Mouse (Mus musculus): ENCODE data around the gene Maml3. TPM values are rescaled to one million over a fixed set of nuclear protein-coding genes. Genes with fewer than 3 reads are reported as not detected.

Maml3 gene
- polyA plus RNA-seq, 1 experiment from 2014 or later: 0.65 TPM

DNA sequence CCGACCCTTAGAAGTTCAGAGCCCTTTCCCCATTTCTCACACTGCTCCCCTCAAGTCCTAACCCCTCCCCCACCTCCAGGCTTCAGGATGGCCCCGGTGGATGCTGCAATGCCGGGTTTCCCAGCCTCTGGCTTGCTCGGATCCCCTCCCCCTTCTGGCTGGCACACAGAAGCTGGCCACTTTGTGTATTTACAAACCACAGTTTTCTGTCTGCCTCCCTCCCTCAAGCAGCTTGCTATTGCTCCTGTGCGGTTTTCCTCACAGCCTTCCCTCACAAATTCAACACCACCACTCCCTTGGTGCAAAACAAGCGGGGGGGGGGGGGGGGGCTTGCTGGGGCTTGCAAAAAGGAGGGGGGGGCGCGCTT is 216.6 kb downstream of the Maml3 start:
- H3K4me3 ChIP-seq (ENCODE audit: low read depth, low read length): no peak overlapping the region
- H3K9ac ChIP-seq (replicated peaks): no peak overlapping the region
- H3K4me1 ChIP-seq (ENCODE audit: insufficient read depth): peaks cover 15% of the 10 kb centered on the region
- peak; percentile 52 for DNase-seq
- H3K4me2 ChIP-seq (ENCODE audit: low read depth, low read length): peak overlapping the region; percentile 55
- H3K36me3 ChIP-seq (replicated peaks; ENCODE audit: insufficient read depth, low read length): no peaks in the 10 kb centered on the region
- ATAC-seq: peak; percentile 52; the same call in 1 of the 2 replicates
- no peaks in the 10 kb centered on the region for H3K27me3 ChIP-seq (ENCODE audit: insufficient read depth, low read length)
- WGBS (ENCODE audit: insufficient replicate concordance): 12% methylated on average over 7 of the region's 8 CpGs
- H3K9me3 ChIP-seq (ENCODE audit: low read length): no peaks in the 10 kb centered on the region
- no peak for TF ChIP-seq EP300 (IDR thresholded peaks at IDR 0.05; ENCODE audit: low read depth)
- TF ChIP-seq CTCF (IDR thresholded peaks at IDR 0.05; ENCODE audit: low read depth): no peak
- H3K27ac ChIP-seq (ENCODE audit: low read depth): no peak overlapping the region

DNA sequence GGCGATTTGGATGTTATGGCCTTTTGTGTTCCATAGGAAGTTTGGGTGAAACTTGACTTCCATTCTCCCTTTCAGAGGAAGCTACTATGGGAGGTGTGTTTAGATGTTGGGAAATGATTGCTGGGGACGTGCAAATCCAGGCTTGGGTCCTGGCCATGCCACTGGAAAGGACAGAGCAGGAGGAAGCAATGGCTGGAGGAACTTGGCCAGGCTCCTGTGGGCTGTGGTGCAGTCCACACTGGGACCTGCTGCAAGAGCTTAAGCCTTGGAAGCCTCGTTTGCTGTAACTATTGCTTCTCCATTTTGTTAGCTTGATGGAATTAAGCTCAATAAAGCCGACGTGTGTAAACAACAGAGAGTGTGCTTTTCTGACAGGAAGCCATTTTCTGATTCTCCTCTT is 219.0 kb downstream of the Maml3 start:
- H3K9me3 ChIP-seq (ENCODE audit: low read length): no peaks in the 10 kb centered on the region
- no peak for ATAC-seq
- TF ChIP-seq CTCF (IDR thresholded peaks at IDR 0.05; ENCODE audit: low read depth) (no peak), EP300 (IDR thresholded peaks at IDR 0.05; ENCODE audit: low read depth) (no peak)
- H3K4me1 ChIP-seq (ENCODE audit: insufficient read depth): peaks cover 23% of the 10 kb centered on the region
- no peak for DNase-seq
- H3K36me3 ChIP-seq (replicated peaks; ENCODE audit: insufficient read depth, low read length): no peaks in the 10 kb centered on the region
- 52% methylated on average over 5 of the region's 5 CpGs for WGBS (ENCODE audit: insufficient replicate concordance)
- no peak overlapping the region for H3K9ac ChIP-seq (replicated peaks)
- H3K4me2 ChIP-seq (ENCODE audit: low read depth, low read length): no peak overlapping the region
- H3K27ac ChIP-seq (ENCODE audit: low read depth): no peak overlapping the region
- no peak overlapping the region for H3K4me3 ChIP-seq (ENCODE audit: low read depth, low read length)
- H3K27me3 ChIP-seq (ENCODE audit: insufficient read depth, low read length): no peaks in the 10 kb centered on the region

DNA sequence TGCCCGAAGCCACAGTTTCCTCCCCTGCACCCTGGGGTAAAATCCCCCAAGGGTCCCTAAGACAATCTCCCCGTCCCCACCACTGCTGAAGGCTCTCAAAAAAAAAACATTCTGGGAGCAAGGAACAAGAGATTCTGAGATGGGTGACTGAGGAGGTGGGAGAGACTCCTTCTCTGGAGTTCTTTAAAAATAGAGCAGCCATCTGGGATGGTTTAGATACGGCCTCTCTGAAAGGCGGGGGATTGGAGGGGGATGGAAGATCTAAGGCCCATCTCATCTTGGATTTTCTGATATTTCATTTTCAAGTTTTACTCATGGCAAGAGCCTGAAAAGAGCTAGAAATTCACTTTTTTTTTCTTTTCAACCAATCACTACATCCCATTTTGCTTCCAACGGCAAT is 219.4 kb downstream of the Maml3 start:
- Histone ChIP-seq H3K27ac (ENCODE audit: low read depth) (no peak overlapping the region), H3K27me3 (ENCODE audit: insufficient read depth, low read length) (no peaks in the 10 kb centered on the region), H3K4me2 (ENCODE audit: low read depth, low read length) (no peak overlapping the region), H3K9ac (replicated peaks) (no peak overlapping the region), H3K36me3 (replicated peaks; ENCODE audit: insufficient read depth, low read length) (no peaks in the 10 kb centered on the region), H3K4me1 (ENCODE audit: insufficient read depth) (peaks cover 26% of the 10 kb centered on the region), H3K9me3 (ENCODE audit: low read length) (no peaks in the 10 kb centered on the region), H3K4me3 (ENCODE audit: low read depth, low read length) (no peak overlapping the region)
- ATAC-seq (no peak), DNase-seq (no peak)
- TF ChIP-seq EP300 (IDR thresholded peaks at IDR 0.05; ENCODE audit: low read depth): no peak
- TF ChIP-seq CTCF (IDR thresholded peaks at IDR 0.05; ENCODE audit: low read depth): no peak
- 81% methylated on average over 5 of the region's 5 CpGs for WGBS (ENCODE audit: insufficient replicate concordance)

DNA sequence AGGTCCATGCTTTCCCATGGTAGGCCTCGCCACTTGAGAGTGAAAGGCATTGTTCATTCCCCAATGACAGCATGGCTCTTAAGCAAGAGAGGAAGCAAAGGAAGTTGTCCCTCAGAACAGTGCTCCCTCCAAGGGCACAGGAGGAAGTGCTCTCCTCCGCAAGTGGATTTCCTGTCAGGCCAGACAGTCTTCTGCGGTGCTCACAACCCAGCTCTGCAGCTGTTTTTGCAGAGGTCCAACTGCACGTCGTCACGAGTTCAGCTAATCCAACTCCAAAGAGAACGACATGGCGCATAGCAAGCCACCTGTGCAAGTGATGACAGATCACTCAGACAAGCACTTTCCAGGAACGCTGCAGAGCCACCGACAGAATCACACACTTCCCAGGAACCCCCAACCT is 222.9 kb downstream of the Maml3 start:
- DNase-seq: peak; percentile 23
- ATAC-seq: peak; percentile 52; the same call in 1 of the 2 replicates

DNA sequence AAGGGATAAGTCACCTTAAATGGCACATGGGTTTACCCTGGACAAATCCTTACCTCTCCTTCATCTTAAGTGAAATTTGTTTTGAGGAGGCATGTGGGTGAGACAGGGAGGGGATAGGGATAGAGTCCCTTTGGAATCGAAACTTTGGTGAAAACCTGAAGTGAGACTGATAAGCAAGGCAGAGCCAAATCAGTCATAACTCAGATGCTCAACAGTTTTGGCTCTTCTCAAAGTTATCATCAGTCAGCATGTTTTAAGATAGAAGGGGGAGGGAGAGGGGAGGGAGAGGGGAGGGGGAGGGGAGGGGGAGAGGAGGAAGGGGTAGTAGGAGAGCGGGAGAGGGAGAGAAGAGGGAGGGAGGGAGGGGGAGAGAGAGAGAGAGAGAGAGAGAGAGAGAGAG is 223.5 kb downstream of the Maml3 start:
- no peaks in the 10 kb centered on the region for H3K27me3 ChIP-seq (ENCODE audit: insufficient read depth, low read length)
- no peaks in the 10 kb centered on the region for H3K36me3 ChIP-seq (replicated peaks; ENCODE audit: insufficient read depth, low read length)
- no peak overlapping the region for H3K4me3 ChIP-seq (ENCODE audit: low read depth, low read length)
- H3K4me2 ChIP-seq (ENCODE audit: low read depth, low read length): no peak overlapping the region
- peaks cover 25% of the 10 kb centered on the region for H3K4me1 ChIP-seq (ENCODE audit: insufficient read depth)
- H3K9ac ChIP-seq (replicated peaks): no peak overlapping the region
- DNase-seq (no peak), ATAC-seq (peak; percentile 35; the same call in 1 of the 2 replicates)
- no peaks in the 10 kb centered on the region for H3K9me3 ChIP-seq (ENCODE audit: low read length)
- no peak overlapping the region for H3K27ac ChIP-seq (ENCODE audit: low read depth)
- peak; percentile 65; the same call in 1 of the 2 replicates for TF ChIP-seq EP300 (IDR thresholded peaks at IDR 0.05; ENCODE audit: low read depth)
- no peak for TF ChIP-seq CTCF (IDR thresholded peaks at IDR 0.05; ENCODE audit: low read depth)
- 52% methylated on average over 2 of the region's 2 CpGs for WGBS (ENCODE audit: insufficient replicate concordance)

More for the DNA sequence above, 222.9 kb downstream of the Maml3 start:
- peaks cover 25% of the 10 kb centered on the region for H3K4me1 ChIP-seq (ENCODE audit: insufficient read depth)
- no peaks in the 10 kb centered on the region for H3K36me3 ChIP-seq (replicated peaks; ENCODE audit: insufficient read depth, low read length)
- WGBS (ENCODE audit: insufficient replicate concordance): 28% methylated on average over 10 of the region's 10 CpGs
- H3K9me3 ChIP-seq (ENCODE audit: low read length): no peaks in the 10 kb centered on the region
- no peaks in the 10 kb centered on the region for H3K27me3 ChIP-seq (ENCODE audit: insufficient read depth, low read length)
- H3K9ac ChIP-seq (replicated peaks): no peak overlapping the region
- peak overlapping the region; percentile 4; the same call in 1 of the 2 replicates for H3K4me2 ChIP-seq (ENCODE audit: low read depth, low read length)
- no peak for TF ChIP-seq CTCF (IDR thresholded peaks at IDR 0.05; ENCODE audit: low read depth)
- TF ChIP-seq EP300 (IDR thresholded peaks at IDR 0.05; ENCODE audit: low read depth): no peak
- H3K4me3 ChIP-seq (ENCODE audit: low read depth, low read length): no peak overlapping the region
- H3K27ac ChIP-seq (ENCODE audit: low read depth): 0 out of 2 replicates have a peak overlapping the region, but pooled peaks have one; percentile 2

DNA sequence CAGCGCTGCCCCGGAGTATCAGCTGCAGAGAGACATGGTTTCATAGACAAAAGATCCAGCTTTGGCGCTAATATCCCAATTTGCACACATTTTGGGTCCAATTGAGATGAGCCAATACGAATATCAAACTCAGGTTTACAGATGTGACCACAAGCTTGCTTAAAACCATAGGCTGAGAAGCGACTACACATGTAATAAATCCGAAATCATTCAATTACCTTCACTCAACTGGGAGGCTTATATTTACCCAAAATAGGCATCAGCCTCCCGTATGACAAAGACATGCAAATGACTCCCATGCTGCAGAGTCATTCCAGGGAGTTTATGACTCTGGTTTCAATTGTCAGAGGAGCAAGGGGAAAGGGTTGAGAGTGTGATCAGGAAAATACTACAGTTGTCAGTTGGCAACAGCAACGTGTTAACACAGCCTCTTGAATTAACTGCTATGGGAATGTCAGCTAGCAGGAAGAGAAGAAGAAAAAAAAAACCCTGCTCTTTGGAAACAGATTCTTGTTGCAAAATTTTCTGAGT is 224.3 kb downstream of the Maml3 start:
- Histone ChIP-seq H3K4me3 (ENCODE audit: low read depth, low read length) (no peak overlapping the region), H3K9me3 (ENCODE audit: low read length) (no peaks in the 10 kb centered on the region), H3K4me1 (ENCODE audit: insufficient read depth) (peaks cover 25% of the 10 kb centered on the region), H3K36me3 (replicated peaks; ENCODE audit: insufficient read depth, low read length) (no peaks in the 10 kb centered on the region), H3K9ac (replicated peaks) (no peak overlapping the region), H3K4me2 (ENCODE audit: low read depth, low read length) (no peak overlapping the region), H3K27me3 (ENCODE audit: insufficient read depth, low read length) (no peaks in the 10 kb centered on the region), H3K27ac (ENCODE audit: low read depth) (no peak overlapping the region)
- DNase-seq (no peak), ATAC-seq (no peak)
- TF ChIP-seq EP300 (IDR thresholded peaks at IDR 0.05; ENCODE audit: low read depth) (no peak), CTCF (IDR thresholded peaks at IDR 0.05; ENCODE audit: low read depth) (no peak)
- WGBS (ENCODE audit: insufficient replicate concordance): 78% methylated on average over 8 of the region's 8 CpGs
